Mouse (Mus musculus) embryo, embryonic 10.5 days (tissue): ENCODE data around the gene Sppl2b.
"Not testable (repeated sequence)": the region's sequence is repeated elsewhere in the genome, so short reads cannot be mapped to it uniquely, and the experiment has no call there.

Experiments
- DNase-seq: peaks from one replicate; pipeline ENCODE4 v3.0.0-alpha.2; 2015; ENCODE audit warnings: low spot score

The Sppl2b gene

GRCm38 (mm10) chr10:80823847-80824643, 31.0 kb upstream of the Sppl2b start:
- DNase-seq: no peak

GRCm38 (mm10) chr10:80824827-80825226, 30.2 kb upstream of the Sppl2b start:
- DNase-seq: no peak

GRCm38 (mm10) chr10:80826151-80827062, 28.7 kb upstream of the Sppl2b start, which contains the start of gene Oaz1:
Oaz1 (plus strand) TSS chr10:80826656.
- DNase-seq: peak; percentile 100

GRCm38 (mm10) chr10:80827063-80827869, 27.8 kb upstream of the Sppl2b start:
- DNase-seq: no peak

- DNase-seq: no peak
These were observed 27.1 kb upstream of the Sppl2b start for GRCm38 (mm10) chr10:80827870-80828420.

- DNase-seq: not testable (repeated sequence)
These were observed 26.5 kb upstream of the Sppl2b start for GRCm38 (mm10) chr10:80828587-80828986.

- no peak for DNase-seq
These were observed 25.5 kb upstream of the Sppl2b start for GRCm38 (mm10) chr10:80829359-80830278.

- peak; percentile 93 for DNase-seq
These were observed 23.9 kb upstream of the Sppl2b start for GRCm38 (mm10) chr10:80831136-80831535.

- no peak for DNase-seq
These were observed 22.3 kb upstream of the Sppl2b start for GRCm38 (mm10) chr10:80832818-80833217.

- no peak for DNase-seq
These were observed 19.5 kb upstream of the Sppl2b start for GRCm38 (mm10) chr10:80835617-80836016.

- DNase-seq: no peak
These were observed 18.1 kb upstream of the Sppl2b start for GRCm38 (mm10) chr10:80836949-80837379.

- no peak for DNase-seq
These were observed 17.2 kb upstream of the Sppl2b start for GRCm38 (mm10) chr10:80837827-80838226.

GRCm38 (mm10) chr10:80838346-80838912, 16.6 kb upstream of the Sppl2b start:
- DNase-seq: no peak

GRCm38 (mm10) chr10:80839848-80840247, 15.2 kb upstream of the Sppl2b start:
- no peak for DNase-seq

- no peak for DNase-seq
These were observed 13.4 kb upstream of the Sppl2b start for GRCm38 (mm10) chr10:80841685-80842084.

- no peak for DNase-seq
These were observed 12.7 kb upstream of the Sppl2b start for GRCm38 (mm10) chr10:80842334-80842733.

GRCm38 (mm10) chr10:80843087-80843930, 11.8 kb upstream of the Sppl2b start:
- no peak for DNase-seq

- DNase-seq: peak; percentile 40
These were observed 11.0 kb upstream of the Sppl2b start, which contains the start of gene Lingo3 for GRCm38 (mm10) chr10:80843931-80844547. Lingo3 (minus strand) TSS chr10:80844039.
